Mouse (Mus musculus): Measurements from ENCODE around the gene Dctn2. TPM values are rescaled to one million over a fixed set of nuclear protein-coding genes. Genes with fewer than 3 reads are reported as not detected.

The Dctn2 gene
- total and polyA plus RNA-seq, 2 experiments, result 71.3 to 132 TPM

DNA sequence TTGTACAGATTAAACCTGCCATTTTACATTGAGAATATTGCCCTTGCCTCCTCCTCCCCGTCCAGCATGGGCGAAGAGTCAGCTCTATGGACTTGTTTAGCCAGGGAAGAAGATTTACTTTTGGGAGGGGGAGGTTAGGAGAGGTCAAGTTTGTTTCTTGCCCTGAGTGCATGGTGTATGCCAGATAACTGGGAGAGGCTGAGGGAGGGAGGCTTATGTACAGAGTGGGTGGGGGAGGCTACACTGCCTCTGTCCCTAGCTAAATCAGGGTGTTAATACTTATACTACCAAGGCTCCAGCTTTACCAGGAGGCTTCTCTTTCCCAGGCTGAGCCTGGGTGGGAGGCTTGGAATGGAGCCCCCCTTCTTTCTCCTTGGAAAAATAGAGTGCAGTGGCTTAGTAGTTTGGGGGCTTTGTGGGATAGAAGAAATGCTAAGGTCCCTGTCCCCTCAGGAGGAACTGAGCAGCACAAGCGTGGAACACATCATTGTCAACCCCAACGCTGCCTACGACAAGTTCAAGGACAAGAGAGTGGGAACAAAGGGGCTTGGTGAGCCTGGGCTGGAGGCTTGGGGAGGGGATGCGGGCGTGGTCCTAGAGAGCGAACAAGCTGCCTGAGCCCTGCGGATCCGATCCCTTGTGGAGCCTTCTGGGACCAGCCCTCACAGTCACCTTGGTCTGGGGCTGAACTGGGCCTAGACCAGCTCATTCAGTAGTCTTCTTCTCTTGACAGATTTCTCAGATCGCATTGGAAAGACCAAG, 8.3 kb downstream of the Dctn2 start:
- Histone ChIP-seq H3K4me1 (ENCODE audit: control insufficient read depth, insufficient read depth, low read length) (no peaks in the 10 kb centered on the region; the same call in 1 of the 2 replicates), H3K27me3 (ENCODE audit: control insufficient read depth, insufficient read depth, low read length) (no peaks in the 10 kb centered on the region), H3K79me2 (ENCODE audit: control insufficient read depth, insufficient read depth, low read length) (no peaks in the 10 kb centered on the region), H3K9ac (ENCODE audit: low read depth, low read length) (no peak overlapping the region), H3K27ac (replicated peaks; ENCODE audit: insufficient read depth, low read depth, low read length) (no peak overlapping the region), H3K4me3 (ENCODE audit: insufficient read depth, low read depth, low read length) (no peak overlapping the region), H3K36me3 (ENCODE audit: control insufficient read depth, insufficient read depth, low read length) (peaks cover 38% of the 10 kb centered on the region)
- TF ChIP-seq POLR2A (IDR thresholded peaks at IDR 0.05; ENCODE audit: extremely low read depth, insufficient read depth, low read length) (no peak), CTCF (IDR thresholded peaks at IDR 0.05; ENCODE audit: low read depth, low read length) (no peak)
- 89% methylated on average over 11 of the region's 11 CpGs for WGBS
- no peak for DNase-seq (ENCODE audit: extremely low read depth, low read depth, low spot score)

DNA sequence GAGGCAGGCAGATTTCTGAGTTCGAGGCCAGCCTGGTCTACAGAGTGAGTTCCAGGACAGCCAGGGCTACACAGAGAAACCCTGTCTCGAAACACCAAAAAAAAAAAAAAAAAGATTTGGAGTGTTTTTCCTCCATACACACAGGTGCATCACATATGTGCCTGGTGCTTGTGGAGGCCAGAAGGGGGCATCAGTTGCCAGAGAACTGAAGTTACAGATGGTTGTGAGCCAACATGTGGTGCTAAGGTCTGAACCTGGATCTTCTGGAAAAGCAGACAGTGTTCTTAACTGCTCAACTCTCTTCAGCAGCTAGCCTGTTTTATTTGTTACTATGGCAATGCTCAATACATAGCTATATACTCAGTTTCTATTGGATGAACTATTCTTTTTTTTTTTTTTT, 13.6 kb downstream of the Dctn2 start:
- no peak for DNase-seq (ENCODE audit: extremely low read depth, low read depth, low spot score)
- H3K27ac ChIP-seq (replicated peaks; ENCODE audit: insufficient read depth, low read depth, low read length), result no peak overlapping the region
- no peak overlapping the region for H3K4me3 ChIP-seq (ENCODE audit: insufficient read depth, low read depth, low read length)
- H3K9ac ChIP-seq (ENCODE audit: low read depth, low read length), result no peak overlapping the region
- no peaks in the 10 kb centered on the region for H3K27me3 ChIP-seq (ENCODE audit: control insufficient read depth, insufficient read depth, low read length)
- no peaks in the 10 kb centered on the region for H3K4me1 ChIP-seq (ENCODE audit: control insufficient read depth, insufficient read depth, low read length)
- TF ChIP-seq POLR2A (IDR thresholded peaks at IDR 0.05; ENCODE audit: extremely low read depth, insufficient read depth, low read length), result no peak
- 0 out of 2 replicates have a peak, but pooled peaks have one; percentile 12 for TF ChIP-seq CTCF (IDR thresholded peaks at IDR 0.05; ENCODE audit: low read depth, low read length)
- 91% methylated on average over 2 of the region's 2 CpGs for WGBS
- H3K79me2 ChIP-seq (ENCODE audit: control insufficient read depth, insufficient read depth, low read length), result no peaks in the 10 kb centered on the region
- H3K36me3 ChIP-seq (ENCODE audit: control insufficient read depth, insufficient read depth, low read length), result peaks cover 65% of the 10 kb centered on the region

DNA sequence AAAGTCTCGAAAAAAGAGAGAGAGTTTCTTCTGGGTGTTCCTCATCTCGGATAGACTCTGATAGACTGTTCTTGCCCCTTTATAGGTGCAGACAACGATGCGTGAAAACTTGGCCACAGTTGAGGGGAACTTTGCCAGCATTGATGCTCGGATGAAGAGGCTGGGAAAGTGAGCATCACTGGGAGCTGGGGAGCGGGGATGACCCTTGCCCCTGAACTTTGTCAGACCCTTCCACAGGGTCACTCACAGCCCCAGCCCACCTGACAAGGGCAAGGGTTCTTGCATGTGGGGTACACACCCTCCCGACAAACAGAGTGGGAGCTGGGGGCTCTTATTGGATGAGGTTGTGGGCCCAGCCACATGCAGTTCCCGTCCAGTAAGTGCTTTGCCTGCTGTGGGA, 15.1 kb downstream of the Dctn2 start:
- H3K27me3 ChIP-seq (ENCODE audit: control insufficient read depth, insufficient read depth, low read length), result no peaks in the 10 kb centered on the region

DNA sequence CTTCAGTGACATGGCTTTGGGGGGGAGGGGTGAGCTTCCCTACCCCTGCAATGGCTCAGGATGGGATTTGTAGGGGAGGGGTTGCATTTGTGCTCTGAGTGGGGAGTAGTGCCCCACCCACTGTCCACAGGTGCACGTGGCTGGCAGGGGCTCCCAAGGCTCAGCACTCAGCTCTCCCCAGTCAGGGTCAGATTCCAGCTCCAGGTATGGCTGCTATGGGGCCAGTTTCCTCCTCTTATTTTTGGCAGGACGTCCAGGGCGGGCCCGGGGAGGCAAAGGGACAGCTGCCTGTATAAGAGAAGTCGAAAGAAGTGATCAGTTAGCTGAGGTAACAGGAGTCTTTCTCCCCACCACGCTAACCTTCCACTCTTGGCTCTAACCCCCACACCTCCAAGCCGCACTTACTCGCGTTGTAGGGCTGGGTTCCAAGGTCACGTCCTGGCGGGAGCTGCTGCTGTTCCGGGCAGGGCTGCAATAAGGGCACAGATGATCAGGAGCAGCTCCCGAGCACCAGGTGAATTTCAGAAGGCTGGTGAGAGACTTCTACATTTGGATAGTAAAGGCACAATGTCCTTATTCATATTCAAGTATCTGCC, 16.6 kb downstream of the Dctn2 start:
- peak; percentile 60 for DNase-seq (ENCODE audit: extremely low read depth, low read depth, low spot score)
- Histone ChIP-seq H3K27me3 (ENCODE audit: control insufficient read depth, insufficient read depth, low read length) (no peaks in the 10 kb centered on the region), H3K4me3 (ENCODE audit: insufficient read depth, low read depth, low read length) (no peak overlapping the region), H3K79me2 (ENCODE audit: control insufficient read depth, insufficient read depth, low read length) (peaks cover 19% of the 10 kb centered on the region; the same call in 1 of the 2 replicates), H3K9ac (ENCODE audit: low read depth, low read length) (no peak overlapping the region), H3K36me3 (ENCODE audit: control insufficient read depth, insufficient read depth, low read length) (peaks cover 43% of the 10 kb centered on the region), H3K27ac (replicated peaks; ENCODE audit: insufficient read depth, low read depth, low read length) (peak overlapping the region; percentile 22; the same call in 1 of the 2 replicates), H3K4me1 (ENCODE audit: control insufficient read depth, insufficient read depth, low read length) (peaks cover 13% of the 10 kb centered on the region)
- WGBS, result 31% methylated on average over 13 of the region's 13 CpGs
- TF ChIP-seq POLR2A (IDR thresholded peaks at IDR 0.05; ENCODE audit: extremely low read depth, insufficient read depth, low read length), result no peak
- no peak for TF ChIP-seq CTCF (IDR thresholded peaks at IDR 0.05; ENCODE audit: low read depth, low read length)

More for the DNA sequence above, 15.1 kb downstream of the Dctn2 start:
- Histone ChIP-seq H3K79me2 (ENCODE audit: control insufficient read depth, insufficient read depth, low read length) (peaks cover 6% of the 10 kb centered on the region; the same call in 1 of the 2 replicates), H3K9ac (ENCODE audit: low read depth, low read length) (no peak overlapping the region), H3K36me3 (ENCODE audit: control insufficient read depth, insufficient read depth, low read length) (peaks cover 54% of the 10 kb centered on the region), H3K4me3 (ENCODE audit: insufficient read depth, low read depth, low read length) (no peak overlapping the region), H3K27ac (replicated peaks; ENCODE audit: insufficient read depth, low read depth, low read length) (no peak overlapping the region), H3K4me1 (ENCODE audit: control insufficient read depth, insufficient read depth, low read length) (no peaks in the 10 kb centered on the region)
- TF ChIP-seq CTCF (IDR thresholded peaks at IDR 0.05; ENCODE audit: low read depth, low read length) (no peak), POLR2A (IDR thresholded peaks at IDR 0.05; ENCODE audit: extremely low read depth, insufficient read depth, low read length) (no peak)
- DNase-seq (ENCODE audit: extremely low read depth, low read depth, low spot score), result no peak
- WGBS, result 68% methylated on average over 8 of the region's 8 CpGs

DNA sequence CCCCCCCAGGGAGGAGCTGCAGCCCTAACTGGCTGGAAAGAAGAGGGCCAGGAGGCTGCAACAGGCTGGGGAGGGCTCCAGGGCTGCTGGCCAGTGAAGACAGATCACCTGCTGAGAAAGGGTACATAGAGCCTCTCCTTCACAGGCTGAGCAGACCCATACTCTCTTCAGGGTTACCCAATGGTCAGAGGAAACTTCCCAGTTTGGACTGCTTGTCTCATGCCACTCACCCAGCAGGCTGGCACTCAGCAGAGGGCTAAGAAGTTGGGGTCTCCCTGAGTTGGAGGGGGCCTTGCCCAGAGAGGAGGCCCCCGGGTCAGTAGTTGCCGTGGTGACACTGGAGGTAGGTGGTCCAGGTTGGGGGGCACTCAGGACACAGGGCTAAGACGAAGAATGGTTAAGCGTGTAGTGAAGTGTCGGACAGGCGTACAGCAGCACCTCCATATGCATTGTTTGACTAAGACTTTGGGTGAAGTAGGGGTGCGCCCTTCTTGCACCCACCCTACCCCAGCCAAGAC, 18.0 kb downstream of the Dctn2 start:
- Histone ChIP-seq H3K9ac (ENCODE audit: low read depth, low read length) (no peak overlapping the region), H3K27ac (replicated peaks; ENCODE audit: insufficient read depth, low read depth, low read length) (no peak overlapping the region), H3K36me3 (ENCODE audit: control insufficient read depth, insufficient read depth, low read length) (peaks cover 34% of the 10 kb centered on the region), H3K4me3 (ENCODE audit: insufficient read depth, low read depth, low read length) (no peak overlapping the region), H3K27me3 (ENCODE audit: control insufficient read depth, insufficient read depth, low read length) (no peaks in the 10 kb centered on the region), H3K79me2 (ENCODE audit: control insufficient read depth, insufficient read depth, low read length) (peaks cover 19% of the 10 kb centered on the region; the same call in 1 of the 2 replicates), H3K4me1 (ENCODE audit: control insufficient read depth, insufficient read depth, low read length) (peaks cover 13% of the 10 kb centered on the region)
- TF ChIP-seq CTCF (IDR thresholded peaks at IDR 0.05; ENCODE audit: low read depth, low read length) (no peak), POLR2A (IDR thresholded peaks at IDR 0.05; ENCODE audit: extremely low read depth, insufficient read depth, low read length) (no peak)
- 97% methylated on average over 7 of the region's 7 CpGs for WGBS
- no peak for DNase-seq (ENCODE audit: extremely low read depth, low read depth, low spot score)

All from liver, adult 2 months (tissue).